Mouse (Mus musculus) gastrocnemius, postnatal 25 days (tissue): ENCODE measurements around the gene Raly. TPM values are rescaled to one million over a fixed set of nuclear protein-coding genes. Genes with fewer than 3 reads are reported as not detected.
"Not testable (repeated sequence)": the region's sequence is repeated elsewhere in the genome, so short reads cannot be mapped to it uniquely, and the experiment has no call there.

Experiments
- DNase-seq: peaks from one replicate; pipeline ENCODE4 v3.0.0; 2022
- total RNA-seq, 2 experiments: library from RNA; stranded (reverse); gene quantifications; 1 replicate in 1 of 2; 2 replicates in 1 of 2; pipeline ENCODE4 v1.2.3; 2021

Gene Raly
- total RNA-seq, 2 experiments from 2014 or later, result 64.6 to 69.4 TPM

- no peak for DNase-seq
Measured at GRCm38 (mm10) chr2:154836537-154836936, 45.6 kb downstream of the Raly start.

- no peak for DNase-seq
Measured at GRCm38 (mm10) chr2:154848086-154848485, 57.2 kb downstream of the Raly start.

- DNase-seq, result peak; percentile 9
Measured at GRCm38 (mm10) chr2:154855383-154855782, 64.5 kb downstream of the Raly start.

GRCm38 (mm10) chr2:154863672-154864071, 72.8 kb downstream of the Raly start:
- DNase-seq, result no peak

GRCm38 (mm10) chr2:154865696-154866095, 74.8 kb downstream of the Raly start:
- DNase-seq, result no peak

- no peak for DNase-seq
Measured at GRCm38 (mm10) chr2:154868106-154868505, 77.2 kb downstream of the Raly start.

- DNase-seq, result no peak
Measured at GRCm38 (mm10) chr2:154869954-154870641, 79.2 kb downstream of the Raly start.

- no peak for DNase-seq
Measured at GRCm38 (mm10) chr2:154876621-154877020, 85.7 kb downstream of the Raly start.

GRCm38 (mm10) chr2:154891585-154891984, 100.7 kb downstream of the Raly start:
- no peak for DNase-seq

- DNase-seq, result peak; percentile 97
Measured at GRCm38 (mm10) chr2:154892201-154893044, 101.5 kb downstream of the Raly start, which contains the start of gene Eif2s2. Gene Eif2s2, minus strand, starts transcription at chr2:154892935.

- no peak for DNase-seq
Measured at GRCm38 (mm10) chr2:154893045-154893385, 102.1 kb downstream of the Raly start.

GRCm38 (mm10) chr2:154893548-154893947, 102.7 kb downstream of the Raly start:
- DNase-seq, result no peak

GRCm38 (mm10) chr2:154899004-154899403, 108.1 kb downstream of the Raly start:
- DNase-seq, result not testable (repeated sequence)

- not testable (repeated sequence) for DNase-seq
Measured at GRCm38 (mm10) chr2:154899412-154899811, 108.5 kb downstream of the Raly start.

- no peak for DNase-seq
Measured at GRCm38 (mm10) chr2:154902111-154902510, 111.2 kb downstream of the Raly start.

- DNase-seq, result no peak
Measured at GRCm38 (mm10) chr2:154905796-154906195, 114.9 kb downstream of the Raly start.

GRCm38 (mm10) chr2:154908223-154908622, 117.3 kb downstream of the Raly start:
- not testable (repeated sequence) for DNase-seq

- DNase-seq, result no peak
Measured at GRCm38 (mm10) chr2:154909789-154910188, 118.9 kb downstream of the Raly start.

GRCm38 (mm10) chr2:154915922-154916541, 125.1 kb downstream of the Raly start:
- DNase-seq, result no peak

GRCm38 (mm10) chr2:154916547-154916946, 125.7 kb downstream of the Raly start:
- no peak for DNase-seq
